Mouse (Mus musculus): Measurements from ENCODE around the gene Tjp3.

The Tjp3 gene

GRCm38 (mm10) chr10:81266211-81267105 is 24.9 kb downstream of the Tjp3 start, which contains the start of the genes Mrpl54 and Apba3:
Mrpl54 (minus strand) TSS chr10:81266934.
Apba3 (plus strand) TSS chr10:81266960.
- DNase-seq = peak; percentile 96 to 99

GRCm38 (mm10) chr10:81265540-81265939 is 25.8 kb downstream of the Tjp3 start:
- no peak for DNase-seq

GRCm38 (mm10) chr10:81261025-81261424 is 30.4 kb downstream of the Tjp3 start:
- DNase-seq = no peak

GRCm38 (mm10) chr10:81259225-81259884 is 32.0 kb downstream of the Tjp3 start:
- no peak for DNase-seq

- no peak for DNase-seq
Measured at GRCm38 (mm10) chr10:81257158-81258039, 34.0 kb downstream of the Tjp3 start.

GRCm38 (mm10) chr10:81254886-81255285 is 36.5 kb downstream of the Tjp3 start:
- no peak for DNase-seq

GRCm38 (mm10) chr10:81252424-81253419 is 38.7 kb downstream of the Tjp3 start, which contains the start of gene Matk:
Matk (plus strand) TSS chr10:81252935.
- peak; percentile 29 to 47 for DNase-seq

- no peak for DNase-seq
Measured at GRCm38 (mm10) chr10:81249442-81249841, 41.9 kb downstream of the Tjp3 start.

GRCm38 (mm10) chr10:81247804-81248203 is 43.6 kb downstream of the Tjp3 start:
- no peak for DNase-seq

- DNase-seq = no peak
Measured at GRCm38 (mm10) chr10:81245166-81245565, 46.2 kb downstream of the Tjp3 start.

- DNase-seq = peak; percentile 67 to 93
Measured at GRCm38 (mm10) chr10:81244595-81244994, 46.8 kb downstream of the Tjp3 start.

- DNase-seq = no peak
Measured at GRCm38 (mm10) chr10:81244146-81244545, 47.2 kb downstream of the Tjp3 start.

GRCm38 (mm10) chr10:81242021-81242420 is 49.4 kb downstream of the Tjp3 start:
- DNase-seq = no peak

GRCm38 (mm10) chr10:81240876-81241275 is 50.5 kb downstream of the Tjp3 start:
- DNase-seq = peak; percentile 24 to 76

- no peak for DNase-seq
Measured at GRCm38 (mm10) chr10:81238618-81239017, 52.8 kb downstream of the Tjp3 start.

GRCm38 (mm10) chr10:81236471-81237268 is 54.7 kb downstream of the Tjp3 start:
- DNase-seq = no peak

GRCm38 (mm10) chr10:81234206-81234605 is 57.2 kb downstream of the Tjp3 start:
- no peak for DNase-seq

GRCm38 (mm10) chr10:81233226-81233585 is 58.2 kb downstream of the Tjp3 start:
- no peak for DNase-seq

- DNase-seq = peak; percentile 91 to 97
Measured at GRCm38 (mm10) chr10:81232580-81233225, 58.7 kb downstream of the Tjp3 start, which contains the start of gene Zfr2. Zfr2 (plus strand) TSS chr10:81233155.

- DNase-seq = no peak
Measured at GRCm38 (mm10) chr10:81231436-81231835, 59.9 kb downstream of the Tjp3 start.
